Mouse (Mus musculus): ENCODE data around the gene Kdm4b. TPM values are rescaled to one million over a fixed set of nuclear protein-coding genes. Genes with fewer than 3 reads are reported as not detected.
A peak's percentile ranks its signal among the peaks of the same experiment; 100 is the strongest.

The Kdm4b gene
- polyA plus RNA-seq, 1 experiment from 2014 or later = 24.1 TPM

DNA sequence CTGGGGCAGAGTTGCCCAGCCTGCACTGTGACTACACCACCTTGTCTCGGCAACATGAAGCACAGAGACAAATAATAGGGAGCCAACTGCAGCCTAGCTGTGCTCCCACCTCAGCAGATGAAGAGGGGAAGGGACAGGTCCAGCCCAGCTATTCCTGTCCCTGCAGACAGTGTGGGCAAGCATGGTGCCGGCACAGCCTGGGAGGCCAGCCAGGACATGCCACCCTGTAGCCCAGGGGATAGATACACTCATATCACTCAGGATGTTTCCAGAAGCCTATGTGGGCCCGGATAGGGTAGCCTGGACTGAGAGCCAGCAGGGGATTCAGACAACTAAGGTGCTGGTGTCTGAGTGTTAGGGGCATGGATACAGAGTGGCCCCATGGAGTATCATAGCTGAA is 74.4 kb downstream of the Kdm4b start:
- WGBS = 79% methylated on average over 3 of the region's 3 CpGs
- H3K27ac ChIP-seq (replicated peaks in 1 of 2; ENCODE audit: control insufficient read depth in 1 of 2, insufficient read depth in 1 of 2, low read depth in 2 of 2, low read length in 2 of 2) = no peak overlapping the region
- H3K27me3 ChIP-seq (ENCODE audit: control insufficient read depth, insufficient read depth, low read length) = no peaks in the 10 kb centered on the region
- H3K4me2 ChIP-seq (ENCODE audit: low read length) = no peak overlapping the region
- H3K4me1 ChIP-seq (ENCODE audit: control insufficient read depth in 2 of 2, insufficient read depth in 2 of 2, low read length in 2 of 2) = no peaks in the 10 kb centered on the region
- no peak overlapping the region for H3K4me3 ChIP-seq (ENCODE audit: control insufficient read depth in 1 of 2, insufficient read depth in 1 of 2, low read depth in 1 of 2, low read length in 2 of 2)
- peaks cover 87% of the 10 kb centered on the region for H3K36me3 ChIP-seq (ENCODE audit: control insufficient read depth, insufficient read depth, low read length)
- H3K9ac ChIP-seq (ENCODE audit: low read length) = no peak overlapping the region
- no peak for ATAC-seq (ENCODE audit: insufficient number of reproducible peaks, insufficient read depth, low FRiP score, low read depth)
- no peaks in the 10 kb centered on the region for H3K9me3 ChIP-seq (ENCODE audit: control insufficient read depth, low read length)

DNA sequence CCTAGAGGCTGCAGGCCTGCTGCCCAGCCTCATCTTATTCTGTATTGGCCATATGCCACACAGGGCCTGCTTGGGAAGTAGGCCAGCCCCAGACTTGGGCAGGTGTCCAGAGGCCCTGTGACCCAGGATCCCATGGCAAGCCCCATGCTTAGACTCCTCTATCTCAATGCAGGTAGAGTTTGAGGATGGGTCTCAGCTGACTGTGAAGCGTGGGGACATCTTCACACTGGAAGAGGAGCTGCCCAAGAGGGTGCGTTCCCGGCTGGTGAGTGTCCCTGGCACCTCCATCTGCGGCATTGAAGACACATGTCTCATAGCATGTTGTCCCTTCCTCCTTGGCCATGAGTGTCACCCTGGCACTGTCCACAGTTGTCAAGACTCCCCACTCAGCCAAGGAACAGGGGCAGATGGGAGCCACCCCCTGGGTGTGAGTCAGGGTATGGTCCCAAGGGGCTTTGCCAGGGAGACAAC is 75.2 kb downstream of the Kdm4b start:
- Histone ChIP-seq H3K4me1 (ENCODE audit: control insufficient read depth in 2 of 2, insufficient read depth in 2 of 2, low read length in 2 of 2) (no peaks in the 10 kb centered on the region), H3K36me3 (ENCODE audit: control insufficient read depth, insufficient read depth, low read length) (peaks cover 79% of the 10 kb centered on the region), H3K27ac (replicated peaks in 1 of 2; ENCODE audit: control insufficient read depth in 1 of 2, insufficient read depth in 1 of 2, low read depth in 2 of 2, low read length in 2 of 2) (no peak overlapping the region), H3K4me2 (ENCODE audit: low read length) (no peak overlapping the region), H3K9me3 (ENCODE audit: control insufficient read depth, low read length) (no peaks in the 10 kb centered on the region), H3K27me3 (ENCODE audit: control insufficient read depth, insufficient read depth, low read length) (no peaks in the 10 kb centered on the region), H3K4me3 (ENCODE audit: control insufficient read depth in 1 of 2, insufficient read depth in 1 of 2, low read depth in 1 of 2, low read length in 2 of 2) (no peak overlapping the region), H3K9ac (ENCODE audit: low read length) (no peak overlapping the region)
- no peak for ATAC-seq (ENCODE audit: insufficient number of reproducible peaks, insufficient read depth, low FRiP score, low read depth)
- 95% methylated on average over 4 of the region's 4 CpGs for WGBS

DNA sequence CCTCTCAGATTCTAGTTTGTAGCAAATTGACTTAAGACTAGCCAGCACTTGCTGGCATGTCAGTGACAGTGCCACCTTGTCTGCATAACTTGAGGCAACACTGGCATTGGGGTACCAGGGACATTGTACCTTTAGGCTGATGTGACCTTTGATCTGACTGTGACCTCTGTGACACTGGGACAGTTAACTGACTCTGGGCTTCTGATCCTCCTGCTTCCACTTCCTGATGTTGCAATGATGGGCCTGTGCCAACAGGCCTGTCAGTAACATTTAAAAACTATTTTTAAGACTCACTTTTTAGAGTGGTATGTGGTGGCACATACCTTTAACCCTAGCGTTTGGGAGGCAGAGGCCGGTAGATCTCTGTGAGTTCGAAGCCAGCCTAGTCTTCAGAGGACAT is 79.5 kb downstream of the Kdm4b start:
- H3K27ac ChIP-seq (replicated peaks in 1 of 2; ENCODE audit: control insufficient read depth in 1 of 2, insufficient read depth in 1 of 2, low read depth in 2 of 2, low read length in 2 of 2) = no peak overlapping the region
- no peaks in the 10 kb centered on the region for H3K9me3 ChIP-seq (ENCODE audit: control insufficient read depth, low read length)
- peaks cover 37% of the 10 kb centered on the region for H3K36me3 ChIP-seq (ENCODE audit: control insufficient read depth, insufficient read depth, low read length)
- 89% methylated on average over 3 of the region's 3 CpGs for WGBS
- no peak overlapping the region for H3K4me2 ChIP-seq (ENCODE audit: low read length)
- no peak for ATAC-seq (ENCODE audit: insufficient number of reproducible peaks, insufficient read depth, low FRiP score, low read depth)
- peaks cover 21 to 33% of the 10 kb centered on the region in 2 experiments for H3K4me1 ChIP-seq (ENCODE audit: control insufficient read depth in 2 of 2, insufficient read depth in 2 of 2, low read length in 2 of 2)
- no peaks in the 10 kb centered on the region for H3K27me3 ChIP-seq (ENCODE audit: control insufficient read depth, insufficient read depth, low read length)
- H3K9ac ChIP-seq (ENCODE audit: low read length) = no peak overlapping the region
- H3K4me3 ChIP-seq (ENCODE audit: control insufficient read depth in 1 of 2, insufficient read depth in 1 of 2, low read depth in 1 of 2, low read length in 2 of 2) = no peak overlapping the region

DNA sequence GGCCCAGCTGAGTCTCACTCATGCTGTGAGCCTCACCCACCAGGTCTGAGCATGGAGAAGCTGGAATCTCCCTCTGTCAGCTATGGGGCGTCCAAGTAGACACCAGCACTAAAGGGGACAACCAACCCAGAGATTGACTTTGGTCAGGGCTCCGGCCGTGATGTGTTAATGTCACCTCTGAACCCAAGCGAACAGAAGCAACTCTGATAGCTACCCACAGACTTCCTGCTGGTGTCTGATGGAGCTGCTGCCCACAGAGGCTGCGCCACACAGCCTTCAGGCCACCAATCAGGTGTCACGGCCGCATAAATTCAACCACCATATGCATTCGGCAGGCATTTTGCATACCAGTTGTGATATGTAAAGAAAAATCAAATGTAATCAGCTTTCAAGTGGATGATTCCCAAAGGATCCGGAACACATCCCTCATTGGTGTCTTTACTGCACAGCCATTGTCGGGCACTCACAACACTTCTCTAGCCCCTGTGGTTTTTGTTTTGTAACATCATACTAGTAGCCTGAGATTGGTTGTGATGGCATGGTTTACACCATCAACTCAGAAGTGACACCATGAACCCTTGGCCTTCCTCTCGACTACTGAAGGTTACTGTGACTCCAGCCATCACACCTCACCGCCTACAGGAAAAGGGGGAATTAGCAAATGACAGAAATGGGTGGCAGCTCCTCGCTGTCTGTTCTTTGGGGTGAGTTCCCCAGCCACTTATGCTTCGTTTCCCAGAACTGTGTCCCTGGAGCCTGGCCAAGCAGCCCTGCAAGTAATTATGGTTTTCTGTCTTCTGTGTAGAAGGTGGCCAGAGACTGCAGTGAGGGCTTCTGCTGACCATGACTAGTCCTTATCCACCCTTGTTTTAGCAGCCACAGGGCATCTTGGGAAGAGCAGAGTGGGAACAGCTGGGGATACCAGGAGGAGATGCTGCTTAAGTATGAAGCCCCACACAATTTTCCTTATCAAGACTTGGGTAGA is 80.3 kb downstream of the Kdm4b start:
- Histone ChIP-seq H3K27ac (replicated peaks in 1 of 2; ENCODE audit: control insufficient read depth in 1 of 2, insufficient read depth in 1 of 2, low read depth in 2 of 2, low read length in 2 of 2) (0 out of 4 replicates have a peak overlapping the region, but pooled peaks of 1 of the 2 experiments have one; percentile 33), H3K9ac (ENCODE audit: low read length) (no peak overlapping the region), H3K4me3 (ENCODE audit: control insufficient read depth in 1 of 2, insufficient read depth in 1 of 2, low read depth in 1 of 2, low read length in 2 of 2) (no peak overlapping the region), H3K4me2 (ENCODE audit: low read length) (no peak overlapping the region), H3K4me1 (ENCODE audit: control insufficient read depth in 2 of 2, insufficient read depth in 2 of 2, low read length in 2 of 2) (peaks cover 21 to 33% of the 10 kb centered on the region in 2 experiments), H3K27me3 (ENCODE audit: control insufficient read depth, insufficient read depth, low read length) (no peaks in the 10 kb centered on the region), H3K9me3 (ENCODE audit: control insufficient read depth, low read length) (no peaks in the 10 kb centered on the region), H3K36me3 (ENCODE audit: control insufficient read depth, insufficient read depth, low read length) (peaks cover 36% of the 10 kb centered on the region)
- 80% methylated on average over 14 of the region's 14 CpGs for WGBS
- ATAC-seq (ENCODE audit: insufficient number of reproducible peaks, insufficient read depth, low FRiP score, low read depth) = no peak

DNA sequence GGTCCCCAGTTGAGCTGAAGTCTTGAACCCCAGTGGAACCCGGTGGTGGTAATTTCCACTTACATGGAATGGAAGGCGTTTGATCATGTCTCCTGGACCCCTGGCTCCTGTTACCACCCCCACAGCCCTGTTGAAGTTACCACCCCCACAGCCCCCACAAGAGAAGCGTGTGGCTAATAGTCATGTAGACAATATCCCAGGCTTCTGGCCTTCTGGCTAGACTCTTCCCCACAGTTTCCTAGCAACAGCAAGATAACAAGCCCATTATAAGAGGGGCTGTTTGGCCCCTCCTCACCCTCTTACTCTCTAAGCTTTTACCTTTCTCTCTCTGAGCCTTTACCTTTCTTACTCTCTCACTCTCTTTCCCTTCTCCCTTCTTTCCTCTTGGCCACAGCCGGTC is 81.0 kb downstream of the Kdm4b start:
- no peak overlapping the region for H3K9ac ChIP-seq (ENCODE audit: low read length)
- no peaks in the 10 kb centered on the region for H3K27me3 ChIP-seq (ENCODE audit: control insufficient read depth, insufficient read depth, low read length)
- H3K27ac ChIP-seq (replicated peaks in 1 of 2; ENCODE audit: control insufficient read depth in 1 of 2, insufficient read depth in 1 of 2, low read depth in 2 of 2, low read length in 2 of 2) = peak overlapping the region in 1 of 2 experiments; percentile 33; a peak in 1 of 4 replicates
- WGBS = 48% methylated on average over 4 of the region's 4 CpGs
- ATAC-seq (ENCODE audit: insufficient number of reproducible peaks, insufficient read depth, low FRiP score, low read depth) = no peak
- peaks cover 21 to 33% of the 10 kb centered on the region in 2 experiments for H3K4me1 ChIP-seq (ENCODE audit: control insufficient read depth in 2 of 2, insufficient read depth in 2 of 2, low read length in 2 of 2)
- no peak overlapping the region for H3K4me2 ChIP-seq (ENCODE audit: low read length)
- H3K4me3 ChIP-seq (ENCODE audit: control insufficient read depth in 1 of 2, insufficient read depth in 1 of 2, low read depth in 1 of 2, low read length in 2 of 2) = no peak overlapping the region
- peaks cover 36% of the 10 kb centered on the region for H3K36me3 ChIP-seq (ENCODE audit: control insufficient read depth, insufficient read depth, low read length)
- H3K9me3 ChIP-seq (ENCODE audit: control insufficient read depth, low read length) = no peaks in the 10 kb centered on the region

DNA sequence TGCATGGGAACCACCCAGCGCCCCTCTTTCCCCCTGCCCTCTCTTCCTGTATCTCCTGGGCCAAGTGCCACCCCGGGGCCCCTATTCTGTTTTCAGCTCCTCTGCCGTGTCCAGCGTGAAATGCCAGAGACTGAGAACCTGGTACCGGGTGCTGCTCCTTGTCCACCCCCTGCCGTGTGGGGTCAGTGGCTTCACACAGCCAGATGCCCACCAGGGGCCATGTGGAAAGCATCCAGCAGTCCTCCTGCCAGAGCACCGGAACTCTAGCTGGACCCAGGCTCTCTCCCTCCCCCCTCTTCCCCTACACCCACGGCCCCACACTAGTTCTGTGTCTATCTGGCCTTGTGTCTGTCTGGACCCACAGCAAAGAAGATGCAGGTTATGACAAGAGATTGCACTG is 81.5 kb downstream of the Kdm4b start:
- no peak overlapping the region for H3K4me3 ChIP-seq (ENCODE audit: control insufficient read depth in 1 of 2, insufficient read depth in 1 of 2, low read depth in 1 of 2, low read length in 2 of 2)
- H3K9ac ChIP-seq (ENCODE audit: low read length) = peak overlapping the region; percentile 34; the same call in 1 of the 2 replicates
- no peak for ATAC-seq (ENCODE audit: insufficient number of reproducible peaks, insufficient read depth, low FRiP score, low read depth)
- H3K36me3 ChIP-seq (ENCODE audit: control insufficient read depth, insufficient read depth, low read length) = peaks cover 36% of the 10 kb centered on the region
- no peaks in the 10 kb centered on the region for H3K27me3 ChIP-seq (ENCODE audit: control insufficient read depth, insufficient read depth, low read length)
- H3K9me3 ChIP-seq (ENCODE audit: control insufficient read depth, low read length) = no peaks in the 10 kb centered on the region
- H3K4me1 ChIP-seq (ENCODE audit: control insufficient read depth in 2 of 2, insufficient read depth in 2 of 2, low read length in 2 of 2) = peaks cover 21 to 33% of the 10 kb centered on the region in 2 experiments
- 0 out of 2 replicates have a peak overlapping the region, but pooled peaks have one; percentile 2 for H3K4me2 ChIP-seq (ENCODE audit: low read length)
- WGBS = 10% methylated on average over 8 of the region's 8 CpGs
- H3K27ac ChIP-seq (replicated peaks in 1 of 2; ENCODE audit: control insufficient read depth in 1 of 2, insufficient read depth in 1 of 2, low read depth in 2 of 2, low read length in 2 of 2) = peak overlapping the region; percentile 28 to 33; a peak in 2 of 4 replicates

DNA sequence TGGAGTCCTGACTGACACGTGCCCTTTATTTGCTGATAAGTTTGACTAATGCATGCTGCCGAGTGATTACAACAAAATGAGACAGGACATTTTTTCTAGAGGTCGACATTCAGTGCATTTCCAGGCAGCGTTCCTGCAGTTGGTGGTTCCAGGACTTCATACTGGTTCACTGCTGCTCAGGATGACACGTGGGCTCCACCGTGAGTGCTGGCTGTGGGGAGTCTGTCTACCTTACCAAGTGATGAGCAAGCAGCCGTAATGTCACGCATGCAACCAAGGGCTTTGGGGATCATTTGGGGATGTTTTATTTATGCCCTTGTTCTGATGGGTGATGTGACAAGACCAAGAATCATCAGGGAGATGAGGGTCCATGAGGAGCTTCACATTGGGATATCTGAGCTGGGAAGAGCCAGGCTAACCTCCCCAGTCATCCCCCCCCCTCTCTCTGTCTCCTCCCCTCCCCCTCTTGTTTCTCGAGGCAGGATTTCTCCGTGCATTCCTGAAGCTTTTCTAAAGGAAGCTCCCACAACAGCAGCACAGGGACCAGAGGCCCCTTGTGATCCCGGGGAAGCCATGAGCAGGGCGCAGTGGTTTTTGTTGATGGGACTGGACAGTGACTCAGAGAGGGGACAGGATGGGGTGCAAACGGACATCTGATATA is 83.2 kb downstream of the Kdm4b start:
- H3K4me1 ChIP-seq (ENCODE audit: control insufficient read depth in 2 of 2, insufficient read depth in 2 of 2, low read length in 2 of 2) = peaks cover 21 to 33% of the 10 kb centered on the region in 2 experiments
- no peaks in the 10 kb centered on the region for H3K9me3 ChIP-seq (ENCODE audit: control insufficient read depth, low read length)
- no peaks in the 10 kb centered on the region for H3K27me3 ChIP-seq (ENCODE audit: control insufficient read depth, insufficient read depth, low read length)
- ATAC-seq (ENCODE audit: insufficient number of reproducible peaks, insufficient read depth, low FRiP score, low read depth) = no peak
- no peak overlapping the region for H3K4me3 ChIP-seq (ENCODE audit: control insufficient read depth in 1 of 2, insufficient read depth in 1 of 2, low read depth in 1 of 2, low read length in 2 of 2)
- WGBS = 20% methylated on average over 13 of the region's 13 CpGs
- H3K27ac ChIP-seq (replicated peaks in 1 of 2; ENCODE audit: control insufficient read depth in 1 of 2, insufficient read depth in 1 of 2, low read depth in 2 of 2, low read length in 2 of 2) = no peak overlapping the region
- H3K36me3 ChIP-seq (ENCODE audit: control insufficient read depth, insufficient read depth, low read length) = peaks cover 42% of the 10 kb centered on the region
- no peak overlapping the region for H3K4me2 ChIP-seq (ENCODE audit: low read length)
- no peak overlapping the region; the same call in 1 of the 2 replicates for H3K9ac ChIP-seq (ENCODE audit: low read length)
